8 mouse cellular contexts compared by ENCODE assay signal in the genomic region with DNA sequence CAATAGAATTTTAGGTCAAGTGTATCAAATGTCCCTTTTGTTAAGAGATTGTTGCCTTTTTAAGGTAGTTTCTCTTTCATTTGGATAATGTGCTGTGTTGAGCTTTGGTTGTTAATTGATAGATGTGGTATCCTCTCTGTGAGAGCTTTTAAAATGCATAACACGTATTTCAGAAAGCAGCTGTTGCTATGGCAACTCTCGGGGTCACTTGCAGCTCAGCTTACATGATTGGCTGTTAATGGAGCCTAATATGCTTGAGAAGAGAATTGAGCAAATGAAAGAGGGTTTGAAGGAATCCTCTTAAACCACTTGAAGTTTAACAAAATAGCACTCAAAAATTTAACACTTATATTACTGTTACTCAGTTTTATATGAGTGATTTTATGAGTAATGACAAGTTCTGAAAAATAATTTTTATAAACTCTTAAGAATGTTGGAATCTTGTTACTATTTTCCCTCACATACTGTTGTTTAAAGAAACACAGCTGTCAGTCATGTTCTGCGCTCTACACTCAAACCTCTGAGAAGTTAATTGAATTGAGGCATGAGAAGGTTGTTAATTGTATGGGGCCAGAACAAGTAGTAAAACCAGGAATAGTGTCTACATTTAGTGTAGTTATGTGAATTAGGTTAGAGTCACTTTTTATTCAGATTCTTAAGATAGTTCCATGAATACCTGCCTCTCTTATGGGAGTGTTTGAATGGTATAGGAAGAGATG.
DNase-seq lines count a peak whose midpoint lies in the region; ATAC-seq and TF ChIP-seq lines count a peak whose summit lies in the region.

No protein-coding gene starts in this region.

- H3K4me3 ChIP-seq in hindbrain, embryonic 13.5 days = no peak overlapping the region
- H3K4me3 ChIP-seq in lung, embryonic 14.5 days (ENCODE audit: low read depth, low read length) = no peak overlapping the region
- H3K4me3 ChIP-seq in neural tube, embryonic 15.5 days (replicated peaks) = no peak overlapping the region

- H3K27me3 ChIP-seq in hindbrain, embryonic 13.5 days = no peaks in the 10 kb centered on the region
- no peaks in the 10 kb centered on the region for H3K27me3 ChIP-seq in lung, embryonic 14.5 days (ENCODE audit: insufficient read depth, low read length)
- H3K27me3 ChIP-seq in neural tube, embryonic 15.5 days (replicated peaks) = no peaks in the 10 kb centered on the region

- no peak for TF ChIP-seq POLR2A in brain, embryonic 14.5 days (IDR thresholded peaks at IDR 0.05; ENCODE audit: borderline replicate concordance, extremely low read depth, insufficient read depth, insufficient read length, poor library complexity, severe bottlenecking)

- whole genome bisulfite sequencing in hindbrain, embryonic 13.5 days = 12% methylated on average over 3 of the region's 3 CpGs
- 12% methylated on average over 3 of the region's 3 CpGs for WGBS in lung, embryonic 14.5 days
- WGBS in neural tube, embryonic 15.5 days = 6% methylated on average over 3 of the region's 3 CpGs

- peak; percentile 97 for DNase-seq in brain, embryonic 14.5 days (ENCODE audit: low read depth)
- peak; percentile 82 for DNase-seq in lung, embryonic 14.5 days
- DNase-seq in heart, postnatal 4 days = no peak
- DNase-seq in heart, postnatal 36 days = no peak
- no peak for DNase-seq in heart, adult 9 months (ENCODE audit: low spot score in 2 of 2)

- no peak for TF ChIP-seq CTCF in brain, embryonic 14.5 days (IDR thresholded peaks at IDR 0.05; ENCODE audit: borderline replicate concordance, extremely low read depth, insufficient read depth, insufficient read length)
- TF ChIP-seq CTCF in lung, embryonic 14.5 days (IDR thresholded peaks at IDR 0.05; ENCODE audit: low read depth) = no peak

- peak; percentile 64 for ATAC-seq in CD4-positive, CD25-positive, alpha-beta regulatory T cell, adult 4 months
- ATAC-seq in hindbrain, embryonic 13.5 days (ENCODE audit: low FRiP score) = peak; percentile 72
- ATAC-seq in lung, embryonic 14.5 days (ENCODE audit: insufficient read depth) = peak; percentile 54; the same call in 1 of the 2 replicates
- ATAC-seq in neural tube, embryonic 15.5 days (ENCODE audit: low FRiP score) = peak; percentile 87; the same call in 1 of the 2 replicates

- no peak overlapping the region for H3K9ac ChIP-seq in hindbrain, embryonic 13.5 days
- H3K9ac ChIP-seq in lung, embryonic 14.5 days = no peak overlapping the region
- H3K9ac ChIP-seq in neural tube, embryonic 15.5 days (replicated peaks) = no peak overlapping the region

- peaks cover 13% of the 10 kb centered on the region for H3K4me1 ChIP-seq in hindbrain, embryonic 13.5 days (replicated peaks)
- H3K4me1 ChIP-seq in lung, embryonic 14.5 days (ENCODE audit: insufficient read depth) = 0 out of 2 replicates have a peak, but pooled peaks cover 3% of the 10 kb centered on the region
- H3K4me1 ChIP-seq in neural tube, embryonic 15.5 days = peaks cover 14% of the 10 kb centered on the region

- intact Hi-C loops in heart, postnatal 36 days (cut with DNase I) = no loop called here

- peak overlapping the region; percentile 79 for H3K27ac ChIP-seq in hindbrain, embryonic 13.5 days
- H3K27ac ChIP-seq in lung, embryonic 14.5 days (ENCODE audit: low read depth) = no peak overlapping the region
- peak overlapping the region; percentile 58 for H3K27ac ChIP-seq in neural tube, embryonic 15.5 days (replicated peaks)

- H3K36me3 ChIP-seq in hindbrain, embryonic 13.5 days = no peaks in the 10 kb centered on the region
- H3K36me3 ChIP-seq in lung, embryonic 14.5 days (ENCODE audit: insufficient read depth) = no peaks in the 10 kb centered on the region
- no peaks in the 10 kb centered on the region for H3K36me3 ChIP-seq in neural tube, embryonic 15.5 days

- peak overlapping the region; percentile 29 for H3K4me2 ChIP-seq in hindbrain, embryonic 13.5 days
- H3K4me2 ChIP-seq in lung, embryonic 14.5 days = no peak overlapping the region
- H3K4me2 ChIP-seq in neural tube, embryonic 15.5 days = no peak overlapping the region

- H3K9me3 ChIP-seq in hindbrain, embryonic 13.5 days = no peaks in the 10 kb centered on the region
- no peaks in the 10 kb centered on the region for H3K9me3 ChIP-seq in lung, embryonic 14.5 days (ENCODE audit: low read depth, low read length)
- no peaks in the 10 kb centered on the region for H3K9me3 ChIP-seq in neural tube, embryonic 15.5 days (replicated peaks)

Comparison
In these comparisons a context has a peak if more than half of its experiments do, and no peak if none do; other contexts are left out.
1. DNase-seq: peak in brain, embryonic 14.5 days (single experiment) and lung, embryonic 14.5 days (single experiment); none in heart, postnatal 4 days (single experiment), heart, postnatal 36 days (0 of 2) and heart, adult 9 months (0 of 2).
2. Peak in every context shown above with its lines, with median percentiles within 50 percentile points of each other: ATAC-seq.